Mouse (Mus musculus) neural tube, embryonic 14.5 days (tissue): ENCODE data around the gene Pigk. TPM values are rescaled to one million over a fixed set of nuclear protein-coding genes. Genes with fewer than 3 reads are reported as not detected.

Experiments
- ATAC-seq: fragments of 200-750 bp; cut with Nextera tagmentation; 2 replicates; pipeline ENCODE4 v1.8.0; 2017; ENCODE audit warnings: low read depth, mild to moderate bottlenecking, moderate TSS enrichment, moderate library complexity
- H3K27ac ChIP-seq: fragments of 300-500 bp; sonication (generic); 2 replicates; pipeline ENCODE4 v1.5.1; 2014; ENCODE audit warnings: low read depth, mild to moderate bottlenecking, control low read depth, low read length, moderate library complexity, mixed read lengths
- H3K27me3 ChIP-seq: fragments of 300-500 bp; sonication (generic); 2 replicates; pipeline ENCODE4 v1.6.1; 2014; ENCODE audit warnings: low read length; ENCODE audit not compliant: control insufficient read depth, insufficient read depth
- H3K36me3 ChIP-seq: fragments of 300-500 bp; sonication (generic); 2 replicates; pipeline ENCODE4 v1.6.1; 2014; ENCODE audit warnings: low read length, mixed read lengths; ENCODE audit not compliant: control insufficient read depth, insufficient read depth
- H3K4me1 ChIP-seq: fragments of 300-500 bp; sonication (generic); 2 replicates; pipeline ENCODE4 v1.6.1; 2014; ENCODE audit warnings: low read length; ENCODE audit not compliant: control insufficient read depth, insufficient read depth
- H3K4me2 ChIP-seq: fragments of 300-500 bp; sonication (generic); 2 replicates; pipeline ENCODE4 v1.6.1; 2014; ENCODE audit warnings: mild to moderate bottlenecking, low read depth, low read length, control low read depth
- H3K4me3 ChIP-seq: fragments of 300-500 bp; sonication (generic); 2 replicates; pipeline ENCODE4 v1.5.1; 2014; ENCODE audit warnings: low read depth, low read length, control low read depth, mixed read lengths
- H3K9ac ChIP-seq: fragments of 300-500 bp; sonication (generic); replicated peaks from 2 replicates; pipeline ENCODE4 v1.6.1; 2014; ENCODE audit warnings: low read depth, mild to moderate bottlenecking, control low read depth, low read length, mixed read lengths
- H3K9me3 ChIP-seq: fragments of 300-500 bp; sonication (generic); 2 replicates; pipeline ENCODE4 v1.6.1; 2016; ENCODE audit warnings: low read length; ENCODE audit not compliant: control insufficient read depth
- WGBS: fragments of 180-500 bp; shearing (Covaris S2); extraction: QIAGEN DNeasy Blood & Tissue Kit; methylation state at CpG from one replicate; pipeline ENCODE4 v1.1.7; 2014; 5-methylcytosine and 5-hydroxymethylcytosine counted together
- polyA plus RNA-seq: library from polyadenylated mRNA; unstranded; fragments of >200 nt; fragmentation: Nextera tagmentation; extraction: Ambion mirVana; gene quantifications from 2 replicates; pipeline ENCODE4 v1.2.1, GENCODE M21; 2014

The Pigk gene
- polyA plus RNA-seq, 1 experiment from 2014 or later = 50.3 TPM

- H3K27me3 ChIP-seq = no peaks in the 10 kb centered on the region
- 49% methylated on average over 15 of the region's 15 CpGs for WGBS
- H3K36me3 ChIP-seq = no peaks in the 10 kb centered on the region
- no peaks in the 10 kb centered on the region for H3K9me3 ChIP-seq
- no peak for ATAC-seq
- no peak overlapping the region for H3K4me3 ChIP-seq
- peaks cover 3% of the 10 kb centered on the region; the same call in 1 of the 2 replicates for H3K4me1 ChIP-seq
- no peak overlapping the region for H3K4me2 ChIP-seq
- H3K9ac ChIP-seq = no peak overlapping the region
- no peak overlapping the region for H3K27ac ChIP-seq
Observed at GRCm38 (mm10) chr3:152880121-152880835, 166.4 kb downstream of the Pigk start.

GRCm38 (mm10) chr3:152881706-152882105 is 167.8 kb downstream of the Pigk start:
- no peak overlapping the region for H3K9ac ChIP-seq
- no peaks in the 10 kb centered on the region for H3K36me3 ChIP-seq
- H3K4me2 ChIP-seq = no peak overlapping the region
- H3K9me3 ChIP-seq = no peaks in the 10 kb centered on the region
- no peak overlapping the region for H3K27ac ChIP-seq
- no peaks in the 10 kb centered on the region for H3K27me3 ChIP-seq
- H3K4me1 ChIP-seq = peaks cover 3% of the 10 kb centered on the region; the same call in 1 of the 2 replicates
- WGBS = 68% methylated on average over 4 of the region's 4 CpGs
- H3K4me3 ChIP-seq = no peak overlapping the region
- no peak for ATAC-seq

- Histone ChIP-seq H3K4me1 (peaks cover 3% of the 10 kb centered on the region; the same call in 1 of the 2 replicates), H3K27me3 (no peaks in the 10 kb centered on the region), H3K36me3 (no peaks in the 10 kb centered on the region), H3K9ac (no peak overlapping the region), H3K4me3 (no peak overlapping the region), H3K4me2 (no peak overlapping the region), H3K27ac (no peak overlapping the region), H3K9me3 (no peaks in the 10 kb centered on the region)
- ATAC-seq = no peak
- 78% methylated on average over 3 of the region's 3 CpGs for WGBS
Observed at GRCm38 (mm10) chr3:152883556-152883955, 169.7 kb downstream of the Pigk start.

GRCm38 (mm10) chr3:152886749-152887148 is 172.8 kb downstream of the Pigk start:
- Histone ChIP-seq H3K9ac (no peak overlapping the region), H3K36me3 (no peaks in the 10 kb centered on the region), H3K27me3 (no peaks in the 10 kb centered on the region), H3K27ac (no peak overlapping the region), H3K4me3 (no peak overlapping the region), H3K4me2 (no peak overlapping the region), H3K9me3 (no peaks in the 10 kb centered on the region), H3K4me1 (0 out of 2 replicates have a peak, but pooled peaks cover 3% of the 10 kb centered on the region)
- ATAC-seq = no peak

- ATAC-seq = no peak
- no peaks in the 10 kb centered on the region for H3K36me3 ChIP-seq
- no peak overlapping the region for H3K27ac ChIP-seq
- no peaks in the 10 kb centered on the region for H3K9me3 ChIP-seq
- H3K27me3 ChIP-seq = no peaks in the 10 kb centered on the region
- H3K9ac ChIP-seq = no peak overlapping the region
- no peak overlapping the region for H3K4me2 ChIP-seq
- H3K4me1 ChIP-seq = 0 out of 2 replicates have a peak, but pooled peaks cover 3% of the 10 kb centered on the region
- WGBS = 68% methylated on average over 7 of the region's 7 CpGs
- no peak overlapping the region for H3K4me3 ChIP-seq
Observed at GRCm38 (mm10) chr3:152888116-152888515, 174.2 kb downstream of the Pigk start.

- Histone ChIP-seq H3K9ac (no peak overlapping the region), H3K4me3 (no peak overlapping the region), H3K4me2 (no peak overlapping the region), H3K4me1 (no peaks in the 10 kb centered on the region), H3K27ac (no peak overlapping the region), H3K9me3 (no peaks in the 10 kb centered on the region), H3K36me3 (no peaks in the 10 kb centered on the region), H3K27me3 (no peaks in the 10 kb centered on the region)
- 77% methylated on average over 4 of the region's 4 CpGs for WGBS
- no peak for ATAC-seq
Observed at GRCm38 (mm10) chr3:152894935-152895334, 181.0 kb downstream of the Pigk start.

GRCm38 (mm10) chr3:152896111-152896510 is 182.2 kb downstream of the Pigk start:
- Histone ChIP-seq H3K9me3 (no peaks in the 10 kb centered on the region), H3K4me2 (no peak overlapping the region), H3K9ac (no peak overlapping the region), H3K36me3 (no peaks in the 10 kb centered on the region), H3K4me1 (no peaks in the 10 kb centered on the region), H3K4me3 (no peak overlapping the region), H3K27me3 (no peaks in the 10 kb centered on the region), H3K27ac (no peak overlapping the region)
- 84% methylated on average over 3 of the region's 3 CpGs for whole genome bisulfite sequencing
- ATAC-seq = no peak

GRCm38 (mm10) chr3:152897196-152897595 is 183.3 kb downstream of the Pigk start:
- Histone ChIP-seq H3K4me1 (no peaks in the 10 kb centered on the region), H3K4me2 (no peak overlapping the region), H3K27ac (no peak overlapping the region), H3K9me3 (no peaks in the 10 kb centered on the region), H3K4me3 (no peak overlapping the region), H3K9ac (no peak overlapping the region), H3K36me3 (no peaks in the 10 kb centered on the region), H3K27me3 (no peaks in the 10 kb centered on the region)
- ATAC-seq = no peak
- WGBS = 89% methylated on average over 5 of the region's 5 CpGs

GRCm38 (mm10) chr3:152898906-152899305 is 185.0 kb downstream of the Pigk start:
- Histone ChIP-seq H3K27me3 (no peaks in the 10 kb centered on the region), H3K9ac (no peak overlapping the region), H3K9me3 (no peaks in the 10 kb centered on the region), H3K4me3 (no peak overlapping the region), H3K4me1 (no peaks in the 10 kb centered on the region), H3K4me2 (no peak overlapping the region), H3K36me3 (no peaks in the 10 kb centered on the region), H3K27ac (no peak overlapping the region)
- no peak for ATAC-seq
- 93% methylated on average over 9 of the region's 9 CpGs for WGBS
